Mouse (Mus musculus) forebrain, embryonic 15.5 days (tissue): Measurements from ENCODE around the gene Gucy2f. TPM values are rescaled to one million over a fixed set of nuclear protein-coding genes. Genes with fewer than 3 reads are reported as not detected.
"Not testable (repeated sequence)": the region's sequence is repeated elsewhere in the genome, so short reads cannot be mapped to it uniquely, and the experiment has no call there.

Source experiments
- ATAC-seq: fragments of 200-750 bp; cut with Nextera tagmentation; replicated peaks from 2 replicates; pipeline ENCODE4 v1.8.0; 2017; ENCODE audit warnings: mild to moderate bottlenecking, moderate TSS enrichment, moderate library complexity
- H3K27ac ChIP-seq: fragments of 300-500 bp; sonication (generic); replicated peaks from 2 replicates; pipeline ENCODE4 v1.5.1; 2015; ENCODE audit warnings: mild to moderate bottlenecking, inconsistent platforms
- H3K27me3 ChIP-seq: fragments of 300-500 bp; sonication (generic); 2 replicates; pipeline ENCODE4 v1.6.1; 2015; ENCODE audit warnings: inconsistent platforms
- H3K36me3 ChIP-seq: fragments of 300-500 bp; sonication (generic); 2 replicates; pipeline ENCODE4 v1.6.1; 2015; ENCODE audit warnings: mild to moderate bottlenecking, inconsistent platforms
- H3K4me1 ChIP-seq: fragments of 300-500 bp; sonication (generic); 2 replicates; pipeline ENCODE4 v1.6.1; 2015; ENCODE audit warnings: inconsistent platforms
- H3K4me2 ChIP-seq: fragments of 300-500 bp; sonication (generic); replicated peaks from 2 replicates; pipeline ENCODE4 v1.6.1; 2015; ENCODE audit warnings: mild to moderate bottlenecking, inconsistent platforms
- H3K4me3 ChIP-seq: fragments of 300-500 bp; sonication (generic); 2 replicates; pipeline ENCODE4 v1.5.1; 2015; ENCODE audit warnings: mild to moderate bottlenecking, inconsistent platforms
- H3K9ac ChIP-seq: fragments of 300-500 bp; sonication (generic); replicated peaks from 2 replicates; pipeline ENCODE4 v1.6.1; 2015; ENCODE audit warnings: mild to moderate bottlenecking, inconsistent platforms
- H3K9me3 ChIP-seq: fragments of 300-500 bp; sonication (generic); 2 replicates; pipeline ENCODE4 v1.6.1; 2016; ENCODE audit warnings: inconsistent platforms
- WGBS: fragments of 180-500 bp; shearing (Covaris S2); methylation state at CpG from one replicate; pipeline ENCODE4 v1.1.7; 2015; ENCODE audit warnings: mixed read lengths; 5-methylcytosine and 5-hydroxymethylcytosine counted together
- polyA plus RNA-seq: library from polyadenylated mRNA; unstranded; fragments of >200 nt; fragmentation: Nextera tagmentation; extraction: Ambion mirVana; gene quantifications from 2 replicates; pipeline ENCODE4 v1.2.1, GENCODE M21; 2015

Gene Gucy2f
- 0.03 and 0.08 TPM in 2 replicates for polyA plus RNA-seq

GRCm38 (mm10) chrX:142196831-142197230, at the start of gene Gucy2f:
Gene Gucy2f, minus strand, starts transcription at chrX:142196931.
- Histone ChIP-seq H3K4me2 (no peak within 1 kb of the TSS), H3K27me3 (no peaks in the 10 kb centered on the region), H3K27ac (no peak within 1 kb of the TSS), H3K4me1 (no peaks in the 10 kb centered on the region), H3K36me3 (no peaks in the 10 kb centered on the region), H3K9me3 (no peaks in the 10 kb centered on the region), H3K9ac (no peak within 1 kb of the TSS), H3K4me3 (no peak within 1 kb of the TSS)
- WGBS, result 46% methylated on average over 5 of the region's 5 CpGs
- no peak for ATAC-seq

GRCm38 (mm10) chrX:142245682-142246327, 49.1 kb upstream of the Gucy2f start:
- Histone ChIP-seq H3K9ac (no peak overlapping the region), H3K27ac (no peak overlapping the region), H3K4me3 (no peak overlapping the region), H3K36me3 (no peaks in the 10 kb centered on the region), H3K9me3 (no peaks in the 10 kb centered on the region), H3K4me1 (no peaks in the 10 kb centered on the region), H3K4me2 (no peak overlapping the region), H3K27me3 (no peaks in the 10 kb centered on the region)
- no peak for ATAC-seq
- 82% methylated on average over 5 of the region's 5 CpGs for WGBS

DNA sequence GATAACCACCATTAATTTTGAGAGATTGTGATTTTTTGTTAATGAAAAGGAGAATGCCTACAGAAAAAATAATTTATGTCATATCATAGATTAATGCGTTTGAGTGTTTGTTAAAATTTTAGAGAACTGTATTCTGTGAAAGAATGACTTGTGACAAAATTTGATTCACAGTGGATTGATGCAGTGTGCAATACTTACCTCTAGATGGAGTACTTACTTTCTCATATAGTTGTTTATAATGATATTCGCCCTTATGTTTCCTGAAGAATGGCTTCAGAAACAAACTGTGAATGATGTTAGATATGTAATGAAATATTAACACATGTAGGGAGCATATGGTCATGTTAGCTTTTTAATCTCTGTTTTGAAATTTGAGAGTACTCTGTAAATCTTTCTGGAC, 40.4 kb upstream of the Gucy2f start:
- WGBS, result 42% methylated on average over 2 of the region's 2 CpGs

DNA sequence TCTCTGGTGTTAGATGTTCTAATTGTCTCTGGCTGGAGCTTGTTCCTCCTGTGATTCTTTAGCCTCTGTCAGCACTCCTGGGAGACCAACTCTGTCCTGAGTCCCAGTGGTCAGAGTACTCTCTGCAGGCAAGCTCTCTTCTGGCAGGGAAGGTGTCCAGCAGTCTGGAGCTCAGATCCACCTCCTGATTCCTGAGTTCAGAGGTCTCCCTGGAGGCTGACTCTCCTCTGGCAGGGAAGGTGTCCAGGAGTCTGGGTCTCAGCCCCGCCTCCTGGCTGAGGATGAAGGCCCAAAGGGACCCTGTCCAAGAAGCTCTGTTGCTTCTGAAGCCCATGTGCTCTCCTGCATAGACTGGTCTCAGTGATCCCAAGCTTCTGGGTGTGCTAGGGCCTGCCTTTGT, 39.4 kb upstream of the Gucy2f start:
- not testable (repeated sequence) for H3K4me1 ChIP-seq, H3K27ac ChIP-seq, H3K9ac ChIP-seq, H3K4me2 ChIP-seq, H3K4me3 ChIP-seq, ATAC-seq, H3K9me3 ChIP-seq, H3K36me3 ChIP-seq, H3K27me3 ChIP-seq
- WGBS, result 94% methylated on average over 1 of the region's 1 CpGs

More for the DNA sequence above, 40.4 kb upstream of the Gucy2f start:
- no peak overlapping the region for H3K4me3 ChIP-seq
- H3K27me3 ChIP-seq, result no peaks in the 10 kb centered on the region
- H3K9me3 ChIP-seq, result no peaks in the 10 kb centered on the region
- H3K36me3 ChIP-seq, result no peaks in the 10 kb centered on the region
- H3K4me2 ChIP-seq, result no peak overlapping the region
- no peak overlapping the region for H3K27ac ChIP-seq
- no peaks in the 10 kb centered on the region for H3K4me1 ChIP-seq
- H3K9ac ChIP-seq, result no peak overlapping the region
- no peak for ATAC-seq

- Histone ChIP-seq H3K4me1 (0 out of 2 replicates have a peak, but pooled peaks cover 3% of the 10 kb centered on the region), H3K4me3 (peak overlapping the region; percentile 58), H3K36me3 (no peaks in the 10 kb centered on the region), H3K27ac (0 out of 2 replicates have a peak overlapping the region, but pooled peaks have one; percentile 5), H3K9me3 (no peaks in the 10 kb centered on the region), H3K27me3 (no peaks in the 10 kb centered on the region), H3K9ac (no peak overlapping the region), H3K4me2 (peak overlapping the region; percentile 40)
- 28% methylated on average over 7 of the region's 7 CpGs for WGBS
- ATAC-seq, result peak; percentile 46; the same call in 1 of the 2 replicates
Measured at GRCm38 (mm10) chrX:142228769-142229158, 32.0 kb upstream of the Gucy2f start.

GRCm38 (mm10) chrX:142228055-142228768, 31.5 kb upstream of the Gucy2f start:
- H3K9ac ChIP-seq, result peak overlapping the region; percentile 53
- peak; percentile 98 for ATAC-seq
- H3K4me1 ChIP-seq, result 0 out of 2 replicates have a peak, but pooled peaks cover 3% of the 10 kb centered on the region
- H3K9me3 ChIP-seq, result no peaks in the 10 kb centered on the region
- peak overlapping the region; percentile 58 for H3K4me3 ChIP-seq
- 21% methylated on average over 34 of the region's 42 CpGs for WGBS
- H3K27me3 ChIP-seq, result no peaks in the 10 kb centered on the region
- peak overlapping the region; percentile 41 for H3K4me2 ChIP-seq
- H3K36me3 ChIP-seq, result no peaks in the 10 kb centered on the region
- H3K27ac ChIP-seq, result peak overlapping the region; percentile 89

GRCm38 (mm10) chrX:142227398-142228054, 30.8 kb upstream of the Gucy2f start:
- Histone ChIP-seq H3K27ac (peak overlapping the region; percentile 89; the same call in 1 of the 2 replicates), H3K36me3 (no peaks in the 10 kb centered on the region), H3K4me1 (0 out of 2 replicates have a peak, but pooled peaks cover 3% of the 10 kb centered on the region), H3K9ac (no peak overlapping the region), H3K4me3 (peak overlapping the region; percentile 58), H3K4me2 (peak overlapping the region; percentile 41), H3K27me3 (no peaks in the 10 kb centered on the region), H3K9me3 (no peaks in the 10 kb centered on the region)
- 28% methylated on average over 15 of the region's 15 CpGs for WGBS
- ATAC-seq, result peak; percentile 47

- no peak within 1 kb of the TSS for H3K9ac ChIP-seq
- H3K27me3 ChIP-seq, result no peaks in the 10 kb centered on the region
- H3K9me3 ChIP-seq, result no peaks in the 10 kb centered on the region
- 91% methylated on average over 12 of the region's 14 CpGs for WGBS
- ATAC-seq, result no peak
- H3K4me2 ChIP-seq, result peak within 1 kb of the TSS; percentile 41
- H3K36me3 ChIP-seq, result no peaks in the 10 kb centered on the region
- H3K4me1 ChIP-seq, result 0 out of 2 replicates have a peak, but pooled peaks cover 3% of the 10 kb centered on the region
- 0 out of 2 replicates have a peak within 1 kb of the TSS, but pooled peaks have one; percentile 23 for H3K27ac ChIP-seq
- peak within 1 kb of the TSS; percentile 58 for H3K4me3 ChIP-seq
Measured at GRCm38 (mm10) chrX:142226542-142226941, 29.8 kb upstream of the Gucy2f start, which contains the start of gene Nxt2. Gene Nxt2, plus strand, starts transcription at chrX:142226770.

GRCm38 (mm10) chrX:142200295-142200694, 3.6 kb upstream of the Gucy2f start:
- WGBS, result 12% methylated on average over 3 of the region's 3 CpGs
- no peak for ATAC-seq
- H3K27me3 ChIP-seq, result no peaks in the 10 kb centered on the region

GRCm38 (mm10) chrX:142195551-142195950, 1.2 kb downstream of the Gucy2f start:
- H3K27ac ChIP-seq, result no peak overlapping the region
- no peak overlapping the region for H3K4me3 ChIP-seq
- no peaks in the 10 kb centered on the region for H3K36me3 ChIP-seq
- H3K9me3 ChIP-seq, result no peaks in the 10 kb centered on the region
- H3K27me3 ChIP-seq, result no peaks in the 10 kb centered on the region; the same call in 1 of the 2 replicates
- 73% methylated on average over 1 of the region's 1 CpGs for WGBS
- ATAC-seq, result no peak
- no peak overlapping the region for H3K9ac ChIP-seq
- H3K4me1 ChIP-seq, result no peaks in the 10 kb centered on the region
- H3K4me2 ChIP-seq, result no peak overlapping the region

More at GRCm38 (mm10) chrX:142200295-142200694, 3.6 kb upstream of the Gucy2f start:
- no peaks in the 10 kb centered on the region for H3K4me1 ChIP-seq
- H3K27ac ChIP-seq, result no peak overlapping the region
- no peak overlapping the region for H3K4me2 ChIP-seq
- H3K36me3 ChIP-seq, result no peaks in the 10 kb centered on the region
- H3K4me3 ChIP-seq, result no peak overlapping the region
- H3K9me3 ChIP-seq, result no peaks in the 10 kb centered on the region
- no peak overlapping the region for H3K9ac ChIP-seq

DNA sequence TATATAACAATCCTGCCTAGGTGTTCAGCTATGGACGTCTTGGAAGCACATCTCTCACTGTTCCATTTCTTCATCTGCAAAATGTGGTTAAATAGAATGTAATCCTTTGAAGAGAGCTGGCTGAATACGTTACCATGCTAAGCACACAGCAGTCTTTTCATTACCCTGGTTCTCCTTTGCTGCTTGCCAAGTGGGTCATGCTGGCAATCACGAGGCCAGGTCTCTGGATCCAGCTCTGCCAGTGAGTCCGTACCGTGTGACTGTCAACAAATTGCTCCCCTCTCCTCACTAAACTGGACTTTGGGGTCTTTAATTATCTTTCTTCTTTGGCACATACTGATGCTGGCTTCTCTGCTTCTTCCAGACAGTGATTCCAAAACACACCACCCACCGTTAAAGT, 2.3 kb downstream of the Gucy2f start:
- 46% methylated on average over 6 of the region's 6 CpGs for WGBS
- ATAC-seq, result no peak; the same call in 1 of the 2 replicates
- Histone ChIP-seq H3K27ac (no peak overlapping the region), H3K4me1 (no peaks in the 10 kb centered on the region), H3K27me3 (no peaks in the 10 kb centered on the region; the same call in 1 of the 2 replicates), H3K9me3 (no peaks in the 10 kb centered on the region), H3K36me3 (no peaks in the 10 kb centered on the region), H3K9ac (no peak overlapping the region), H3K4me2 (no peak overlapping the region), H3K4me3 (no peak overlapping the region)

DNA sequence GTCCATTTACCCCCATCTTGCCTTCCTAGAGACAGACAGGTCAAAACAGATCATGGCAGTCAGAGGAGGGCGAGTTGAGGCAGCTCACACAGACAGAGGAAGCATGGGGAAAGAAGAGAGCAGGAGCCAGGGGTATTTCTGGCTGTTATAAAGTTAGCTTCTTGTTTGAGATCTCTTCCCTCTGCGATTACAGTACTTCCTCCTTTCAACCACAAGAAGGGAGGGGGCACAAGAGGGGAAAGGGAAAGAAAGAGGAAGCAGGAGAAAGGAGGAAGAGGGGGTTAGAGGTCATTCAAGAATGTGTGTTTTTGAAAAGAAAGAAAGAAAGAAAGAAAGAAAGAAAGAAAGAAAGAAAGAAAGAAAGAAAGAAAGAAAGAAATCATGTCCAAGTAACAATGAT, 6.4 kb downstream of the Gucy2f start:
- 74% methylated on average over 2 of the region's 2 CpGs for WGBS
- H3K4me2 ChIP-seq, result no peak overlapping the region
- H3K4me1 ChIP-seq, result no peaks in the 10 kb centered on the region
- no peaks in the 10 kb centered on the region for H3K9me3 ChIP-seq
- ATAC-seq, result no peak
- no peak overlapping the region for H3K9ac ChIP-seq
- H3K36me3 ChIP-seq, result no peaks in the 10 kb centered on the region
- H3K4me3 ChIP-seq, result no peak overlapping the region
- H3K27ac ChIP-seq, result no peak overlapping the region
- no peaks in the 10 kb centered on the region; the same call in 1 of the 2 replicates for H3K27me3 ChIP-seq
